Mouse (Mus musculus) liver, embryonic 15.5 days (tissue): ENCODE results near the gene Card11. TPM values are rescaled to one million over a fixed set of nuclear protein-coding genes. Genes with fewer than 3 reads are reported as not detected.
A peak's percentile ranks its signal among the peaks of the same experiment; 100 is the strongest.

Experiments used
- ATAC-seq: fragments of 200-750 bp; cut with Nextera tagmentation; 2 replicates; pipeline ENCODE4 v1.8.0; 2017; ENCODE audit warnings: moderate number of reproducible peaks, mild to moderate bottlenecking, moderate library complexity; ENCODE audit not compliant: insufficient read depth
- H3K27ac ChIP-seq: fragments of 300-500 bp; sonication (generic); replicated peaks from 2 replicates; pipeline ENCODE4 v1.5.1; 2015; ENCODE audit warnings: mild to moderate bottlenecking, inconsistent platforms
- H3K27me3 ChIP-seq: fragments of 300-500 bp; sonication (generic); 2 replicates; pipeline ENCODE4 v1.6.1; 2015; ENCODE audit warnings: mild to moderate bottlenecking, inconsistent platforms
- H3K36me3 ChIP-seq: fragments of 300-500 bp; sonication (generic); replicated peaks from 2 replicates; pipeline ENCODE4 v1.6.1; 2015; ENCODE audit warnings: moderate library complexity, mild to moderate bottlenecking, inconsistent platforms
- H3K4me1 ChIP-seq: fragments of 300-500 bp; sonication (generic); replicated peaks from 2 replicates; pipeline ENCODE4 v1.6.1; 2015; ENCODE audit warnings: inconsistent platforms
- H3K4me2 ChIP-seq: fragments of 300-500 bp; sonication (generic); 2 replicates; pipeline ENCODE4 v1.6.1; 2015; ENCODE audit warnings: moderate library complexity, mild to moderate bottlenecking, inconsistent platforms
- H3K4me3 ChIP-seq: fragments of 300-500 bp; sonication (generic); replicated peaks from 2 replicates; pipeline ENCODE4 v1.5.1; 2015; ENCODE audit warnings: mild to moderate bottlenecking, inconsistent platforms
- H3K9ac ChIP-seq: fragments of 300-500 bp; sonication (generic); 2 replicates; pipeline ENCODE4 v1.6.1; 2015; ENCODE audit warnings: moderate library complexity, mild to moderate bottlenecking, inconsistent platforms
- H3K9me3 ChIP-seq: fragments of 300-500 bp; sonication (generic); replicated peaks from 2 replicates; pipeline ENCODE4 v1.6.1; 2016; ENCODE audit warnings: inconsistent platforms
- WGBS: fragments of 180-500 bp; shearing (Covaris S2); methylation state at CpG from one replicate; pipeline ENCODE4 v1.1.7; 2015; ENCODE audit warnings: mixed read lengths; ENCODE audit not compliant: insufficient replicate concordance; 5-methylcytosine and 5-hydroxymethylcytosine counted together
- polyA plus RNA-seq: library from polyadenylated mRNA; unstranded; fragments of >200 nt; fragmentation: Nextera tagmentation; extraction: Ambion mirVana; gene quantifications from 2 replicates; pipeline ENCODE4 v1.2.1, GENCODE M21; 2015

Card11 gene
- polyA plus RNA-seq, 1 experiment from 2014 or later, result 0.26 TPM

GRCm38 (mm10) chr5:140891080-140891479 is 109.3 kb downstream of the Card11 start:
- Histone ChIP-seq H3K27ac (no peak overlapping the region), H3K4me3 (no peak overlapping the region), H3K36me3 (no peaks in the 10 kb centered on the region), H3K9me3 (no peaks in the 10 kb centered on the region), H3K4me2 (no peak overlapping the region), H3K9ac (no peak overlapping the region), H3K27me3 (peaks cover 4% of the 10 kb centered on the region; the same call in 1 of the 2 replicates), H3K4me1 (no peaks in the 10 kb centered on the region)
- ATAC-seq, result no peak
- WGBS, result 34% methylated on average over 10 of the region's 10 CpGs

- 52% methylated on average over 14 of the region's 14 CpGs for WGBS
Observed at GRCm38 (mm10) chr5:140890050-140890449, 110.3 kb downstream of the Card11 start.

GRCm38 (mm10) chr5:140889539-140889938 is 110.8 kb downstream of the Card11 start:
- H3K9ac ChIP-seq, result no peak overlapping the region
- no peaks in the 10 kb centered on the region for H3K36me3 ChIP-seq
- H3K4me1 ChIP-seq, result no peaks in the 10 kb centered on the region
- H3K27me3 ChIP-seq, result peaks cover 4% of the 10 kb centered on the region; the same call in 1 of the 2 replicates
- no peak for ATAC-seq
- no peak overlapping the region for H3K4me2 ChIP-seq
- H3K4me3 ChIP-seq, result no peak overlapping the region
- H3K27ac ChIP-seq, result no peak overlapping the region
- WGBS, result 25% methylated on average over 8 of the region's 8 CpGs
- H3K9me3 ChIP-seq, result no peaks in the 10 kb centered on the region

More at GRCm38 (mm10) chr5:140890050-140890449, 110.3 kb downstream of the Card11 start:
- peaks cover 4% of the 10 kb centered on the region; the same call in 1 of the 2 replicates for H3K27me3 ChIP-seq
- no peaks in the 10 kb centered on the region for H3K4me1 ChIP-seq
- no peak overlapping the region for H3K9ac ChIP-seq
- no peak overlapping the region for H3K27ac ChIP-seq
- no peak overlapping the region for H3K4me3 ChIP-seq
- no peaks in the 10 kb centered on the region for H3K9me3 ChIP-seq
- H3K36me3 ChIP-seq, result no peaks in the 10 kb centered on the region
- ATAC-seq, result no peak
- no peak overlapping the region for H3K4me2 ChIP-seq

- no peak for ATAC-seq
- Histone ChIP-seq H3K36me3 (no peaks in the 10 kb centered on the region), H3K9ac (no peak overlapping the region), H3K9me3 (no peaks in the 10 kb centered on the region), H3K27ac (no peak overlapping the region), H3K4me1 (no peaks in the 10 kb centered on the region), H3K4me2 (no peak overlapping the region), H3K4me3 (no peak overlapping the region), H3K27me3 (peaks cover 4% of the 10 kb centered on the region; the same call in 1 of the 2 replicates)
- 66% methylated on average over 8 of the region's 8 CpGs for WGBS
Observed at GRCm38 (mm10) chr5:140887871-140888270, 112.5 kb downstream of the Card11 start.

GRCm38 (mm10) chr5:140884966-140885365 is 115.4 kb downstream of the Card11 start:
- H3K4me1 ChIP-seq, result no peaks in the 10 kb centered on the region
- H3K9ac ChIP-seq, result no peak overlapping the region
- no peak overlapping the region for H3K4me2 ChIP-seq
- 38% methylated on average over 13 of the region's 13 CpGs for WGBS
- no peaks in the 10 kb centered on the region for H3K9me3 ChIP-seq
- no peaks in the 10 kb centered on the region for H3K36me3 ChIP-seq
- H3K4me3 ChIP-seq, result no peak overlapping the region
- peaks cover 2% of the 10 kb centered on the region; the same call in 1 of the 2 replicates for H3K27me3 ChIP-seq
- no peak for ATAC-seq
- H3K27ac ChIP-seq, result no peak overlapping the region

- Histone ChIP-seq H3K4me1 (no peaks in the 10 kb centered on the region), H3K36me3 (no peaks in the 10 kb centered on the region), H3K27ac (no peak overlapping the region), H3K4me3 (no peak overlapping the region), H3K9me3 (no peaks in the 10 kb centered on the region), H3K27me3 (no peaks in the 10 kb centered on the region), H3K9ac (no peak overlapping the region), H3K4me2 (no peak overlapping the region)
- WGBS, result 56% methylated on average over 4 of the region's 4 CpGs
- ATAC-seq, result no peak
Observed at GRCm38 (mm10) chr5:140882391-140882790, 118.0 kb downstream of the Card11 start.

GRCm38 (mm10) chr5:140880151-140880550 is 120.2 kb downstream of the Card11 start:
- H3K9me3 ChIP-seq, result no peaks in the 10 kb centered on the region
- ATAC-seq, result no peak
- 55% methylated on average over 10 of the region's 10 CpGs for WGBS
- no peaks in the 10 kb centered on the region for H3K4me1 ChIP-seq
- no peaks in the 10 kb centered on the region for H3K27me3 ChIP-seq
- no peak overlapping the region for H3K4me3 ChIP-seq
- no peak overlapping the region for H3K4me2 ChIP-seq
- no peak overlapping the region for H3K9ac ChIP-seq
- H3K36me3 ChIP-seq, result no peaks in the 10 kb centered on the region
- H3K27ac ChIP-seq, result no peak overlapping the region

GRCm38 (mm10) chr5:140878644-140879043 is 121.7 kb downstream of the Card11 start:
- Histone ChIP-seq H3K27me3 (no peaks in the 10 kb centered on the region), H3K36me3 (no peaks in the 10 kb centered on the region), H3K4me1 (no peaks in the 10 kb centered on the region), H3K4me2 (no peak overlapping the region), H3K27ac (no peak overlapping the region), H3K9ac (no peak overlapping the region), H3K9me3 (no peaks in the 10 kb centered on the region), H3K4me3 (no peak overlapping the region)
- no peak for ATAC-seq
- WGBS, result 52% methylated on average over 6 of the region's 6 CpGs

GRCm38 (mm10) chr5:140873736-140874307 is 126.6 kb downstream of the Card11 start:
- Histone ChIP-seq H3K36me3 (no peaks in the 10 kb centered on the region), H3K9me3 (no peaks in the 10 kb centered on the region), H3K4me2 (peak overlapping the region; percentile 33; the same call in 1 of the 2 replicates), H3K4me3 (no peak overlapping the region), H3K9ac (no peak overlapping the region), H3K27me3 (no peaks in the 10 kb centered on the region), H3K27ac (no peak overlapping the region), H3K4me1 (peaks cover 12% of the 10 kb centered on the region; the same call in 1 of the 2 replicates)
- ATAC-seq, result no peak
- WGBS, result 40% methylated on average over 6 of the region's 6 CpGs

GRCm38 (mm10) chr5:140873039-140873551 is 127.3 kb downstream of the Card11 start:
- H3K9me3 ChIP-seq, result no peaks in the 10 kb centered on the region
- H3K4me2 ChIP-seq, result peak overlapping the region; percentile 33
- no peak for ATAC-seq
- no peak overlapping the region for H3K4me3 ChIP-seq
- H3K36me3 ChIP-seq, result no peaks in the 10 kb centered on the region
- no peak overlapping the region for H3K27ac ChIP-seq
- H3K27me3 ChIP-seq, result no peaks in the 10 kb centered on the region
- WGBS, result 13% methylated on average over 18 of the region's 18 CpGs
- peaks cover 12% of the 10 kb centered on the region; the same call in 1 of the 2 replicates for H3K4me1 ChIP-seq
- H3K9ac ChIP-seq, result no peak overlapping the region

- Histone ChIP-seq H3K27me3 (no peaks in the 10 kb centered on the region), H3K4me1 (peaks cover 12% of the 10 kb centered on the region; the same call in 1 of the 2 replicates), H3K4me3 (no peak overlapping the region), H3K36me3 (no peaks in the 10 kb centered on the region), H3K9ac (no peak overlapping the region), H3K4me2 (peak overlapping the region; percentile 33), H3K27ac (no peak overlapping the region), H3K9me3 (no peaks in the 10 kb centered on the region)
- peak; percentile 49; the same call in 1 of the 2 replicates for ATAC-seq
- 5% methylated on average over 11 of the region's 11 CpGs for WGBS
Observed at GRCm38 (mm10) chr5:140872532-140873038, 127.8 kb downstream of the Card11 start.
